Mouse (Mus musculus): ENCODE measurements at regions not wholly inside any gene's neighbourhood (a gene's known extent, or its start where the extent isn't known, plus 50 kb on each side); places are given as distances from the start of the nearest gene placed in this dataset.

DNA sequence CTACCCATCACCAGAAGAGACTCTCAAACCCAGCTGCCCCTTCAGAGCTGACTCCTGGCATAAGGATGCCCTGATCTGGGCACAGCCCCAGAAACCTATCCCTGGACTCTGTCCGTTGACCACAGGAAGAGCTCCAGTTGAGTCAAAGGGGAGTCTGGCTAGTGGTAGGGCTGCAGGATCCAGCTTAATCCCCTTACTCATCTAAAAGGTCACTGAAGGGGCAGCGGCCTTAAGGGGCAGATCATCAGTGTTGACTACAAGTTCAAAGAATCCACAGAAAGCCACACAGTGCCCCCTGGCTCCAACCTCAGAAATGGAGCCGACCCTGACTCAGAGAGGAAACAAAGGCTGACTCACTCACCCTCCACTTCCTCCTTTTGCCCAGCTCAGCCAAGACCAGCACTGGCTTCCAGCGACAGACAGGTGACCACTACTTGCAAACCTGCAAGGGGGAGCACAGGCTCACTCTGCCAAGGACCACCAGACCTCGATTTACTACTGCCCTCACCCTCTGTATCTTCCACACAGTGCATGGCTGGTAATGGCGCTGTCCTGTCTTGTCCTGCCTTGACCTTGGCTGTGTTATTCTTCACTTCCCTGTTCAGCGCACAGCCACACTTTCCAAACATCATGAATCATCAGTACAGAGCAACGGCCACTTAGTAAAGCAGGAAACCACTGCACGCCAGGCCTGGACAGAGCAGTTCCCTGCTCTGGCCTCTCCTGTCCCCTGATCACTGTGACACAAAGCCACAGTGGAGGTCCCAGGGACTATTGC is 96.0 kb downstream of the Tomm20 start:
- TF ChIP-seq CTCF (IDR thresholded peaks at IDR 0.05) (peak; percentile 45), EP300 (IDR thresholded peaks at IDR 0.05) (peak; percentile 74; the same call in 1 of the 2 replicates)
